Mouse (Mus musculus): ENCODE results near the gene Tecpr1. TPM values are rescaled to one million over a fixed set of nuclear protein-coding genes. Genes with fewer than 3 reads are reported as not detected.

Gene Tecpr1
- polyA plus RNA-seq, 1 experiment = 240 TPM

GRCm38 (mm10) chr5:144231410-144231809 lies 8.0 kb upstream of the Tecpr1 start:
- Histone ChIP-seq H3K4me3 (ENCODE audit: control insufficient read depth, insufficient read depth, low read length) (no peak overlapping the region), H3K27me3 (ENCODE audit: control insufficient read depth, insufficient read depth, low read length) (no peaks in the 10 kb centered on the region), H3K27ac (ENCODE audit: control insufficient read depth, insufficient read depth, low read length) (no peak overlapping the region), H3K4me1 (replicated peaks; ENCODE audit: control insufficient read depth, insufficient read depth, low read length) (no peaks in the 10 kb centered on the region), H3K36me3 (ENCODE audit: control insufficient read depth, insufficient read depth, low read length) (no peaks in the 10 kb centered on the region)
- 31% methylated on average over 1 of the region's 1 CpGs for WGBS
- DNase-seq = no peak
- TF ChIP-seq POLR2A (IDR thresholded peaks at IDR 0.05; ENCODE audit: control insufficient read depth, extremely low read depth, insufficient read depth, low read length, poor library complexity) (no peak), CTCF (IDR thresholded peaks at IDR 0.05; ENCODE audit: borderline replicate concordance, control insufficient read depth, extremely low read depth, insufficient read depth, low read length, poor library complexity) (no peak)

GRCm38 (mm10) chr5:144230216-144230615 lies 6.8 kb upstream of the Tecpr1 start:
- H3K27me3 ChIP-seq (ENCODE audit: control insufficient read depth, insufficient read depth, low read length) = no peaks in the 10 kb centered on the region
- H3K27ac ChIP-seq (ENCODE audit: control insufficient read depth, insufficient read depth, low read length) = no peak overlapping the region
- TF ChIP-seq CTCF (IDR thresholded peaks at IDR 0.05; ENCODE audit: borderline replicate concordance, control insufficient read depth, extremely low read depth, insufficient read depth, low read length, poor library complexity) = no peak
- TF ChIP-seq POLR2A (IDR thresholded peaks at IDR 0.05; ENCODE audit: control insufficient read depth, extremely low read depth, insufficient read depth, low read length, poor library complexity) = no peak
- no peak for DNase-seq
- H3K4me3 ChIP-seq (ENCODE audit: control insufficient read depth, insufficient read depth, low read length) = no peak overlapping the region
- 95% methylated on average over 7 of the region's 7 CpGs for WGBS
- no peaks in the 10 kb centered on the region for H3K4me1 ChIP-seq (replicated peaks; ENCODE audit: control insufficient read depth, insufficient read depth, low read length)
- no peaks in the 10 kb centered on the region for H3K36me3 ChIP-seq (ENCODE audit: control insufficient read depth, insufficient read depth, low read length)

GRCm38 (mm10) chr5:144226220-144226619 lies 2.8 kb upstream of the Tecpr1 start:
- Histone ChIP-seq H3K4me1 (replicated peaks; ENCODE audit: control insufficient read depth, insufficient read depth, low read length) (peaks cover 11% of the 10 kb centered on the region), H3K36me3 (ENCODE audit: control insufficient read depth, insufficient read depth, low read length) (no peaks in the 10 kb centered on the region), H3K27ac (ENCODE audit: control insufficient read depth, insufficient read depth, low read length) (no peak overlapping the region), H3K4me3 (ENCODE audit: control insufficient read depth, insufficient read depth, low read length) (no peak overlapping the region), H3K27me3 (ENCODE audit: control insufficient read depth, insufficient read depth, low read length) (no peaks in the 10 kb centered on the region)
- 70% methylated on average over 11 of the region's 11 CpGs for WGBS
- no peak for DNase-seq
- TF ChIP-seq CTCF (IDR thresholded peaks at IDR 0.05; ENCODE audit: borderline replicate concordance, control insufficient read depth, extremely low read depth, insufficient read depth, low read length, poor library complexity) (no peak), POLR2A (IDR thresholded peaks at IDR 0.05; ENCODE audit: control insufficient read depth, extremely low read depth, insufficient read depth, low read length, poor library complexity) (no peak)

GRCm38 (mm10) chr5:144223899-144224816 lies 743 bp upstream of the Tecpr1 start:
- DNase-seq = no peak
- no peaks in the 10 kb centered on the region for H3K36me3 ChIP-seq (ENCODE audit: control insufficient read depth, insufficient read depth, low read length)
- peak overlapping the region; percentile 15; the same call in 1 of the 2 replicates for H3K27ac ChIP-seq (ENCODE audit: control insufficient read depth, insufficient read depth, low read length)
- no peaks in the 10 kb centered on the region for H3K27me3 ChIP-seq (ENCODE audit: control insufficient read depth, insufficient read depth, low read length)
- TF ChIP-seq POLR2A (IDR thresholded peaks at IDR 0.05; ENCODE audit: control insufficient read depth, extremely low read depth, insufficient read depth, low read length, poor library complexity) (no peak), CTCF (IDR thresholded peaks at IDR 0.05; ENCODE audit: borderline replicate concordance, control insufficient read depth, extremely low read depth, insufficient read depth, low read length, poor library complexity) (no peak)
- peaks cover 27% of the 10 kb centered on the region for H3K4me1 ChIP-seq (replicated peaks; ENCODE audit: control insufficient read depth, insufficient read depth, low read length)
- WGBS = 30% methylated on average over 18 of the region's 18 CpGs
- H3K4me3 ChIP-seq (ENCODE audit: control insufficient read depth, insufficient read depth, low read length) = peak overlapping the region; percentile 67

- under 1% methylated on average over 25 of the region's 25 CpGs for WGBS
- Histone ChIP-seq H3K27me3 (ENCODE audit: control insufficient read depth, insufficient read depth, low read length) (no peaks in the 10 kb centered on the region), H3K4me3 (ENCODE audit: control insufficient read depth, insufficient read depth, low read length) (peak overlapping the region; percentile 80), H3K27ac (ENCODE audit: control insufficient read depth, insufficient read depth, low read length) (peak overlapping the region; percentile 95), H3K4me1 (replicated peaks; ENCODE audit: control insufficient read depth, insufficient read depth, low read length) (peaks cover 30% of the 10 kb centered on the region), H3K36me3 (ENCODE audit: control insufficient read depth, insufficient read depth, low read length) (no peaks in the 10 kb centered on the region)
- DNase-seq = peak; percentile 68
- no peak for TF ChIP-seq POLR2A (IDR thresholded peaks at IDR 0.05; ENCODE audit: control insufficient read depth, extremely low read depth, insufficient read depth, low read length, poor library complexity)
- no peak for TF ChIP-seq CTCF (IDR thresholded peaks at IDR 0.05; ENCODE audit: borderline replicate concordance, control insufficient read depth, extremely low read depth, insufficient read depth, low read length, poor library complexity)
Observed at GRCm38 (mm10) chr5:144222811-144223502, 458 bp downstream of the Tecpr1 start.

- no peaks in the 10 kb centered on the region for H3K27me3 ChIP-seq (ENCODE audit: control insufficient read depth, insufficient read depth, low read length)
- TF ChIP-seq CTCF (IDR thresholded peaks at IDR 0.05; ENCODE audit: borderline replicate concordance, control insufficient read depth, extremely low read depth, insufficient read depth, low read length, poor library complexity) (no peak), POLR2A (IDR thresholded peaks at IDR 0.05; ENCODE audit: control insufficient read depth, extremely low read depth, insufficient read depth, low read length, poor library complexity) (no peak)
- 7% methylated on average over 4 of the region's 4 CpGs for WGBS
- peak; percentile 69 for DNase-seq
- H3K4me1 ChIP-seq (replicated peaks; ENCODE audit: control insufficient read depth, insufficient read depth, low read length) = peaks cover 39% of the 10 kb centered on the region
- no peak overlapping the region for H3K4me3 ChIP-seq (ENCODE audit: control insufficient read depth, insufficient read depth, low read length)
- H3K36me3 ChIP-seq (ENCODE audit: control insufficient read depth, insufficient read depth, low read length) = peaks cover 3% of the 10 kb centered on the region
- peak overlapping the region; percentile 95 for H3K27ac ChIP-seq (ENCODE audit: control insufficient read depth, insufficient read depth, low read length)
Observed at GRCm38 (mm10) chr5:144221305-144221704, 2.1 kb downstream of the Tecpr1 start.
